Mouse (Mus musculus): ENCODE measurements around the gene Esrrg.

Gene Esrrg

DNA sequence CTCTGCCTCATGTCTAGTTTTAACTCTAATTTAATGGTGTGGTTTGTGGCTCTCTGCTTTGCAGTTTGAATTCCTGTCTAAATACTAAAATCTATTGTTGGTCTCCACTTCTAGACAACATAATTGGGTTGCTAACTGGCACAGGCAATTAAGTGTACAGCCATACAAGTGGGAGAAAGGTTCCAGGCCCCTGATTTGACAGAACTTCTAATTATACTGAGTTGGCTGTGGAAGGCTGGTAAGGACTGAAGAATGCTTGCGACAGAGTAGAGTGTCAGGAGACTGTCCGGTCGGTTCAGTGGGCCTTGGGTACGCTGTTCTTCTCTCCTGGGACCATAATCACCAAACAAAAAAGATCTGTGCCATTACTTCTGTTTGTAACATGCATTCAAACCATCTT is 96.3 kb downstream of the Esrrg start:
- no peak for DNase-seq (ENCODE audit: extremely low read depth, low read depth, low spot score)

DNA sequence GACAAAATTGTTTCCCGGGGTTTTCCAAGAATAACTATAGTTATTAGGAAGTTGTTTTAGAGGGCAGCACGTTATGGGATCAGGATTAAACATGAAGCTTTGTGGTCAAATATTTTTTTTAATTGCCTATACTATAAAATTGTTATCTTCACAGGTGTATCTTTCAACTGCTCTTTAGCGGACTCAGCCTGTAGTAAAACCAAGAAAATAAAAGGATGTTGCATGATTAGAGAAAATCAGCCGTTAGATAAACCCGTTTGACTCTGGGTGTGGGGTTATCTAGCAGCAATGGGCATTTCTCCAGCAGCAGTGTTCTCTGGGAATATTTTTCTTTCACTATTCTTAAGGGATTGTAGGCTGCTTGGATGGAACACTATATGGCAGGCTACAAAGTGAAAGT is 96.8 kb downstream of the Esrrg start:
- DNase-seq (ENCODE audit: extremely low read depth, low read depth, low spot score) = no peak

DNA sequence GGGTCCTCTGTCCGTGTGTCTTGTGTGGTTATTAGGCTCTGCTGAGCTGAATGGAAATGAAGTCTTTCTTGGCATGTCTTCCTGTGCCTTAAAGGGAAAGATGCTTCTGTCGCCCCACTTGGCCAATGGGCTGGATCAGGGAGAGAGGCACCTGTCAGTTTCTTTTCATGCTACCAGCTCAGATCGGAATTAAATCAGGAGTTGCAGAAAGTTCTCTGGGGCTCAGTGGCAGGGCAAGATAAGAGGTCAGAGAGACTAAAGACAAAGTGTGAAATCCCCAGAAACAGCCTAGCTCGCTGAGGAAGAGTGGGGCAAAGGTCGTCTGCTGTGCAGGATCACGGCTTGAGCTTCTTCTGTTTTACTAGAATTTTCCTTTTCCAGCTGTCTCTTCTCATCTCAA is 97.5 kb downstream of the Esrrg start:
- DNase-seq (ENCODE audit: extremely low read depth, low read depth, low spot score) = no peak

- no peak for DNase-seq (ENCODE audit: extremely low read depth, low read depth, low spot score)
These were observed 98.6 kb downstream of the Esrrg start for GRCm38 (mm10) chr1:187707176-187707575.

DNA sequence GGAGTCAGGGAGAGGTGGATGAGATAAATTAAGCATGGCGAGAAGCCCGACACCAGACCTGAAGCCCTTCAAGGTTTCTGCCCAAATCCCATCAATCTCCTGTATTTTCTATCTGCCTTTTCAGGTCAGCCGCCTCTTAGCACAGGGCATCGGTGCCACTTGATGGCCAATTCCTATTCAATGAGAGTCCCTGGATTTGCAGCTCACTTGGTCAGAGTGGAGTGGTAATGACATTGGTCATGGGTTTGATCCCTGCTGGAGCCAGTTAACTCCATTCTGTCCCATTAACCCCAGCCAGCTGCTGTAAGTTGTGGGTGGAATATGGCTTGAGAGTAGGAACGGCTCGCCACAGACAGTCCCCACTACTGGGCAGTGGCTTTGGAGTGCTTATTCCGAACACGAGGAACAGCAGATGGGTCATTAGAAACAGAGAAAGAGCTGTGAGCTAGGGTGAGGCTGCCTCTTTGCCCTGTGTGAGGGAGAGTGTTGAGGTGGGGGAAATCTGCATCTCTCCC is 101.9 kb downstream of the Esrrg start:
- DNase-seq (ENCODE audit: extremely low read depth, low read depth, low spot score) = no peak

- no peak for DNase-seq (ENCODE audit: extremely low read depth, low read depth, low spot score)
These were observed 112.4 kb downstream of the Esrrg start for GRCm38 (mm10) chr1:187721035-187721434.

DNA sequence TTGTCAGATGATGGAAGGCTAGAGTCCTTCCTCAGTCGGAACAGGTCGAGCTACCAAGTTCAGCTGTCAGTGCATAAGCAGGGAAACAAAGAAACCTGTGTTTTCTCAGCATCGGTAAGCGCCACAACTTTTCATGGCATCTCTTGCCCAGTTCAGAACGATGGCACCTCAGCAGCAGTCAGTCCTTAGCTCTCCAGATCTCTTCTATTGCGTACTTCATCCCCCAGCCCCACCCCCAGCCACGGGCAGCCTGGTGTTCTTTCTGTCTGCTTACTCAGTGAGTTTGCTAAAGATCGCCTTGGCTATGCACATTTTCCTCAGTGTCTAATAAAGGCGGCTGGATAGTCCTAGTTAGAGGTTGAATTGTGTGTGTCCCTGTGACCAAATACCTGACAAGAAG is 113.4 kb downstream of the Esrrg start:
- DNase-seq (ENCODE audit: extremely low read depth, low read depth, low spot score) = no peak

- no peak for DNase-seq (ENCODE audit: extremely low read depth, low read depth, low spot score)
These were observed 116.1 kb downstream of the Esrrg start for GRCm38 (mm10) chr1:187724651-187725050.

- DNase-seq (ENCODE audit: extremely low read depth, low read depth, low spot score) = no peak
These were observed 116.8 kb downstream of the Esrrg start for GRCm38 (mm10) chr1:187725351-187725750.

DNA sequence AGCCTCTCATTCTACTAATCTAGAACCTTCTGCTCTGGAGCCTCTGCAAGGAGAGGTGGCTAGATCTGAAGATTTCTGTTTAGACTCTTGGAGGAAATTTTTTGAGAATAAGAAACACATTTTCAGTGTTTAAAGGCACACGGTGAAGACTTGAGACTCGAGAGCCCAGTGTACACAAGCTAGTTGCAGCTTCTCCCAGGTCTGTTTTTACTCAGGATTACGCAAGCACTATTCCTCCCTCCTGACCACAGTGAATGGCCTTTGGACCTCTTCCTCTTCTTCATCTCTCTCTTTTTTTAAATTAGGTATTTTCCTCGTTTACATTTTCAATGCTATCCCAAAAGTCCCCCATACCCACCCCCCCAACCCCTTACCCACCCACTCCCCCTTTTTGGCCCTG is 122.6 kb downstream of the Esrrg start:
- no peak for DNase-seq (ENCODE audit: extremely low read depth, low read depth, low spot score)

- no peak for DNase-seq (ENCODE audit: extremely low read depth, low read depth, low spot score)
These were observed 127.9 kb downstream of the Esrrg start for GRCm38 (mm10) chr1:187736507-187736906.

DNA sequence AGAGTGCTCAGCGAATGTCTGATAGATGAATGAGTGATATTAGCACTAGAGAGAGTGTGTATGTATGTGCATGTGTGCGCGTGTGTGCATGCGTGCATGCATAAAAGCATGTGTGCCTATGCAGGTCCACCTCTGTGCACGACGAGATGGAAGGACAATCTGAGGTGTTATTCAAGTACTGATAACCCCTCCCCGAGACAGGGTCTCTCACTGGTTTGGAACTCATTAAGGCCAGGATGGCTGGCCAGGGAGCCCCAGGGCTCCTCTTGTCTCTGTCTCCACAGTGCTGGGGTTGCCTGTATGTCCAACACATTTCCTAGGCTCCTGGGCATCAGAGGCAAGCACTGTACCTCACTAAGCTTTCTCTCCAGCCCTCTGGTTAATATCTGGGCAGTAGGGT is 128.7 kb downstream of the Esrrg start:
- DNase-seq (ENCODE audit: extremely low read depth, low read depth, low spot score) = no peak

DNA sequence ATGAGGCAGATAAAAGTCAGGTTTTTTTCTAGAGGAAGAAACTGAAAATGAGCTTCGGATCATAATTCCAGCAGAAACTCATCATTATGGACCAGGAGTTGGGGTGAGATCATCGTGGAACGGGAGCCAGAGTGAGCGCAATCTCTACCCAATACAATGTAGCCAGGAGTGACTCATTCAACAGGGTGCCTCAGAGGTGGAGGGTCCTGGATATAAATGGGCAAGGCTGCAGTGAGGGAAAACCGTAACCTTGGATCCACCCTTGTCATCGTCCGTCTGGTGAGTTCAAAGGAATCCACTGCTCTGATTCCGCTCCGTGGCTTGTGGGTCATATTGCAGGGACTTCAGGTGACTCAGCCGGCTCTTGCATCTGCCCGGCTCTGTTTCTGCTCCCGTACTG is 131.9 kb downstream of the Esrrg start:
- DNase-seq (ENCODE audit: extremely low read depth, low read depth, low spot score) = no peak

DNA sequence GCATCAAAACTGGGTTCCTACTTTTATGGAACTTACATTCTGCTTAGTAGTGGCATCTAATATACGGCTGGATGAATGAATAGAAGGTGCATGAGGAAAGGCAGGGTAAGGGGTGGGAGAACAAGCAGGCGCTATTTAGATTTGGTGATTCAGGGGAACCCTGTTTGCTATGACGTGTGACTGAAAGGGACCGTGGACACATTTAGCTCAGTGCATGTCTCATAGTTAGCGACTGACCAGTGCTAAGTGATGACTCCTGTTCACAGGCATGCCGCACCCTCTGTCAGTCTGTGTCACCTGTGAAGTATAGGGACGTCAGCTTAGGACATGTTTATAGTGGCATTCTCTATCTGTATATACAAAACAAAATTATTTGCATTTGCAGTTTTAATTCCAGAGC is 132.7 kb downstream of the Esrrg start:
- DNase-seq (ENCODE audit: extremely low read depth, low read depth, low spot score) = no peak

- DNase-seq (ENCODE audit: extremely low read depth, low read depth, low spot score) = no peak
These were observed 133.5 kb downstream of the Esrrg start for GRCm38 (mm10) chr1:187742071-187742470.

DNA sequence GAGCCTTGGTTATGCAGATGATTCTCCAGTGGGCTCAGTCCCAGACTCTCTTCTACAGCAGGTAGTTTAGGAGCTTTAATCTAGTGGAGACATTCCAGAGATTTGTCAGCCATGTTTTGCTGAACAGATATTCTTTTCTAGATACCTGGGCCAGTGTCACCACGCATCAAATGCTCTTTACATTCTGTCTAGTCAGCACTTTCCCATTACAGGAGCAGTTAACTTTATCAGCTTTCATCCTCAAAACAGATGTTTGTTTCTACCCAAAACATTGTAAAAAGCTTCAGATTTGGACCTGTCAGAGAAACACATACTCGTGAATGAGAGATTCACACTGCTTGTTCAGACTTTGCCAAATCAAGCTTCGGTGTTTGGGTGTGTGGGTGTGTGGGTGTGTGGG is 140.7 kb downstream of the Esrrg start:
- no peak for DNase-seq (ENCODE audit: extremely low read depth, low read depth, low spot score)

GRCm38 (mm10) chr1:187749931-187750330 is 141.3 kb downstream of the Esrrg start:
- no peak for DNase-seq (ENCODE audit: extremely low read depth, low read depth, low spot score)

GRCm38 (mm10) chr1:187755528-187755927 is 146.9 kb downstream of the Esrrg start:
- no peak for DNase-seq (ENCODE audit: extremely low read depth, low read depth, low spot score)

- DNase-seq (ENCODE audit: extremely low read depth, low read depth, low spot score) = no peak
These were observed 149.4 kb downstream of the Esrrg start for GRCm38 (mm10) chr1:187757981-187758380.

GRCm38 (mm10) chr1:187758546-187758945 is 150.0 kb downstream of the Esrrg start:
- DNase-seq (ENCODE audit: extremely low read depth, low read depth, low spot score) = no peak

DNA sequence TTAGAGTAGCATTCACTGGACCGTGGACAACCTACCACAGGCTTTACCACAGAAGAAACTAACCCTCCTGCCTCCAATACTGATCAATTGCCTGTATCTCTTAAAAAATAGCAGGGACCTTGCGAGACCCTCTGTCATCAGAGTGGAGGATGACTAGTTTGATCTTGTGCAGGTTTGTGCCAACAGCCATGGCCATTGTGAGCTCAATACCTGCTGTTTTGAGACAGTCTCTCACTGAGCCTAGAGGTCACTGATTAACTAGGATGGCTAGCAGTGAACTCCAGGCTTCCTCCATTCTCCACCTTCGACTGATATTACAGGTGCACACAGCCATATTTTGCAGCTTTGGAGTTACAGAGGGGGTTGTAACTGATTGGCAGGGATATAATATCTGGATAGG is 150.9 kb downstream of the Esrrg start:
- no peak for DNase-seq (ENCODE audit: extremely low read depth, low read depth, low spot score)

- no peak for DNase-seq (ENCODE audit: extremely low read depth, low read depth, low spot score)
These were observed 154.3 kb downstream of the Esrrg start for GRCm38 (mm10) chr1:187762641-187763450.

GRCm38 (mm10) chr1:187763451-187763755 is 154.8 kb downstream of the Esrrg start:
- DNase-seq (ENCODE audit: extremely low read depth, low read depth, low spot score) = no peak
